Mouse (Mus musculus): ENCODE results near the gene Pou4f1.

GRCm38 (mm10) chr14:104461286-104462240 is 6.2 kb downstream of the Pou4f1 start:
- TF ChIP-seq CTCF (IDR thresholded peaks at IDR 0.05) (no peak), EP300 (IDR thresholded peaks at IDR 0.05) (no peak)
